Mouse (Mus musculus): ENCODE results near the gene Fblim1. TPM values are rescaled to one million over a fixed set of nuclear protein-coding genes. Genes with fewer than 3 reads are reported as not detected.
A peak's percentile ranks its signal among the peaks of the same experiment; 100 is the strongest.

Fblim1 gene
- total RNA-seq, 4 experiments from 2014 or later = 10.2 to 21.0 (median 17.6) TPM

DNA sequence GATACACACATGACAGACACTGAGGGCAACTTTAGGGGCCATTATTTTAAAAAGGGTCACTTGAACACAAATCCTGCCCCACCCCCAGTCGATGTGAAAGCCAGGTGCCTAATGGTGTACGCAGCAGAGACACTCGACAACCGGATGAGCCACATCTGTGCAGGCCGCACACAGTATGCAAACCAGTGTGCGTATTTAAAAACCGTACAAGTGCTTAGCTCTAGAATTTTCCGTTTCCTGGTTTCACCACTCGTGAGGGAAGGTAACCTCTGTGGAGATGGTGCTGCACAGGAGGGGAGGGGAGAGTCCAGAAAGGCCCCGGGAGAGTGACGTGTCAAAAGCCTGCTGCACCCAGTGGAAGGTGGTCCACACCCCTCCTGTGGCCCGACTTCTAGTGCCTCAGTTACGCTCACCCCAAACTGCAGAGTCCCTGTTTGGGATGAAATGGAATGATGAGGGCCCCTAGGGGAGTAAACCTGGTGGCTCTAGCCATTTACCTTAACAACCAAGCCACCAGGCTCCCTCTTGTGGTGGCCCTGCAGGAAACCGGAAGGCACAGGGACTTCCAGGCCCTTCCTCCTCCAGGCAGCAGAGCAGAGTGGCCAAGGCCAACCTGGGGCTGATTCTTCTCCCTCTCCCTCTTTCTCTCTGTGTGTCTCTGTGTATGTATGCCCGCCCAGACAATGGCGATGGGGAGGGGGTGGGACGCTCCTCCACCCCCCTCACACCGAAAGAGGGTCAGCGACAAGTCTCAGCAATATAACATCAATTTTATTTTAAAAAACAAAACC, 19.3 kb upstream of the Fblim1 start:
- no peak for DNase-seq

DNA sequence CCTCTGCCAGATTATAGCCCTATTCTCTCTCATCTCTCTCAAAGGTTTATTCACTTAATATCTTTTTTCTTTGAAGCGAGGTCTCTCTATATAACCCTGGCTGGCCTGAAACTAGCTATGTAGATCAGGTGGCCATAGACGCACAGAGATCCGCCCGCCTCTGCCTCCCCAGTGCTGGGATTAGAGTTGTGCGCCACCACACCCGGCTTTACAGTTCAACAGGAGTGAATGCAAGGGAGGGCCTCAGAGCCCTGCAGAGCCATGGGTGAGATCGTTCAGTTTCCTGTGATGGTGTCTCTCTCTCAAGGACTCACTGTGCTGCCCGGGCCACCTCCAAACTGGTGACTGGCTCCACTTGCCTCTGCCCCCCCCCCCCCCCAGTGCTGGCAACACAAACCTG, 18.2 kb upstream of the Fblim1 start:
- no peak for DNase-seq

GRCm38 (mm10) chr4:141623666-141624065, 17.8 kb upstream of the Fblim1 start, which contains the start of gene Slc25a34:
Slc25a34 (minus strand) TSS chr4:141623821.
- DNase-seq = peak; percentile 86

DNA sequence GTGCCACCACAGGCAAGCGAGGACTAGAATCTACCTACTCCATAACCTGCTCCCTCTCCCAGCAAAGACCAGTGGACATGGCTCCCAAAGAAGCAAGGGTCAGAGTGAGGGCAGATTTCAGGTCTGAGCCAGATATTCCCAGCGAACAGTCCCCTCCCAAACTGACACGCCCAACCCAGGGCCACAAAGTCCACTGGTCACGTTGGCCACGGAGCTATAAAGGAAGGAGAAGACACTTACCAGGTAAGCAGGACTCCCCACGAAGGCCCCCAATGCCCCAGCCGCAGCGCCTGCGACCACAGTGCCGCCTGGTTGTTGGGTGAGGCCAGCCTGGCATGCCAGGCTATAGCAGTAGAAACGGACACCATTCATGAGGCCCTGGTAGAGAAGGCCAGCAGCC, 17.1 kb upstream of the Fblim1 start:
- DNase-seq = no peak

DNA sequence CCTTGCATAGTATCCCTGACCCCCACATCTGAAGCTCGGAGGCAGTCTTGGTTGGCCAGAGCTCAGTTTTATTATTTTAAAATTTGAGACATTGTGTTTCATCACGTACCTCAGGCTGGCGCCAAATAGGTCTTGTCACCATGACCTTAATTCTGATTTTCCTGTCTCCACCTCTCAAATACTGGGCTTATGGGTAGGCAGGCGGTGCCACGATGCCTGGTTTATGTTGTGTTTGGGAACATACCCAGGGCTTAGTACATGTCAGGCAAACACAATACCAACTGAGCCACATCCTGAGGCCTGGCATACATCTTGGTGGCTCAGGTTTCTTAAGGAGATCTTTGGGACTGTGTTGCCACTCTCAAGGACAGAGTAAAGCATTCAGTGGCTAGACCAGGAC, 16.7 kb upstream of the Fblim1 start:
- DNase-seq = no peak

DNA sequence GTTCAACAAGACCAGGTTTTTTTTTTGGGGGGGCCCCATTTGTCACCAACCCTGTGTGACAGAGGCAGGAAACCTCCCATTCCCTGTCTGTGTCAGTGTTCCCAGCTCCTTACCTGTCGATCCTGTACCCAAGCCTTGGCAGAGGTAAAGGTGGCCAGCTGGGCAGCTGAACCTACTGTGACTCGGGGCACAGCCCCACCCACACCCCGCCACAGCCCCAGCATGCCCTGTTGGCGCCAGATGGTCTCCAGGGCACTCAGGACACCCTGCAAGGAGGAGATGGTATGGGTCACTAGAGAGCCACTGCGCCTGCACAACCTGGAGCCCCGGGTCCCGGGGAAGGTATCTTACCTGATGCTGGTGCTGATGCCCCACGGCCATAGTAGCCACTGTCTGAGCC, 16.2 kb upstream of the Fblim1 start:
- DNase-seq = no peak

- no peak for DNase-seq
Measured at GRCm38 (mm10) chr4:141621297-141621696, 15.4 kb upstream of the Fblim1 start.

DNA sequence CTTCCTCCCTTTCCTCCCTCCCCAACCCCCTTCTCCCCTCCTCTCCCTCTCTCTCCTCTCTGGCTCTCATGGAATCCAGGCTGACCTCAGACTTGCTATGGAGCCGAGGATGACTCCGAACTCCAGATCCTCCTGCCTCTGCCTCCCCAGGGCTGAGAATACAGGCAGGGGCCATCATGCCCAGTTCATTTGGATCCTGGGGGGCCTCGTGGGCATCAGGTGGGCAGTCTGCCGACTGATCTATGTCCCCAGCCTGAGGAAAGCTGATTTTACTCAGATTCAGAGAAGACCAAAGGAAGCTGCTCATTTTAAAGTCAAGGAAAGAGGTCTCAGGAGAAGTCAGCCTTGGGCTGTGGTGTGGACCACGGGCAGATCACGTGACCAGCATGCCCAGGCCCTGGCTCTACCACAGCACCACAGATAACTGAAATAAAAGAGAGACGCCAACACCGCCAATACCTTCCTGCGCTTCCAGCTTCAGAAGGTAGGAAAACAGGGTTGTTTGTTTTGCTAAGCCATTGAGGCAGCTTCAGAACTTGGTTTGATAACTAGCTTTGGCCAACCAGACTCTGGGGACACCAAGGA, 13.5 kb upstream of the Fblim1 start:
- no peak for DNase-seq

DNA sequence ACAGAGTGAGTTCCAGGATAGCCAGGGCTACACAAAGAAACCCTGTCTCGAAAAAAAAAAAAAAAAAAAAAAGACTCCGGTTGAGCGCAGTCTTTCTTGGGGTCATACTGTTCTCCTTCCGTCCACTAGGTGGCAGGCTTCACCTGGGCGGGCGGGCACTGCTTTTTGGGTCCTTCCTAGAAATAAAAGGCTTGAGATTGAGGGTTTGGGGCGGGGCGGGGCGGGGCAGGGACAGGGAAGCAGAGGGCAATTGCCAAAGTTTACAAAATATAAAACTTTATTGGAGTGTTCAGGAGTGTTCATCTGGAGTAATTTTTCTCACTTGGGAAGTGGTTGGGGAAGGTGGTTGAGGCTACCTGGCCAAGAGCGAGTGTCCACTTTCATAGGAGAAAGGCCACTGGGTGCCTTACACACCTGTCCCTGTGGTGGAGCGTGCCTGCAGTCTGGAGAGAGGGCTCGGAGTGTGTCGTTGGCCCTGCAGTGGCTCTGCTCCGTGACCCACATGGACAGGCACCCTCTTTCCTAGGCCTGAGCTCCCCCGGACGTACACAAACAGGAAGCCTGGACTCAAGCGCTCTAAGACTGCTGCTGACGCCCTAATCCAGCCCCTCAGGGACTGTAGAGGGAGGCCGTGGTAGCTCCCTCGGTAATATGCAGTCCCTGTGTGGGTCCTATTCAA, 12.8 kb upstream of the Fblim1 start, which contains the start of gene Tmem82:
Tmem82 (minus strand) TSS at position 69 of the 679 bp plus-strand sequence.
- no peak for DNase-seq

GRCm38 (mm10) chr4:141617863-141618564, 12.1 kb upstream of the Fblim1 start:
- DNase-seq = no peak

GRCm38 (mm10) chr4:141617299-141617698, 11.4 kb upstream of the Fblim1 start:
- peak; percentile 53 for DNase-seq

DNA sequence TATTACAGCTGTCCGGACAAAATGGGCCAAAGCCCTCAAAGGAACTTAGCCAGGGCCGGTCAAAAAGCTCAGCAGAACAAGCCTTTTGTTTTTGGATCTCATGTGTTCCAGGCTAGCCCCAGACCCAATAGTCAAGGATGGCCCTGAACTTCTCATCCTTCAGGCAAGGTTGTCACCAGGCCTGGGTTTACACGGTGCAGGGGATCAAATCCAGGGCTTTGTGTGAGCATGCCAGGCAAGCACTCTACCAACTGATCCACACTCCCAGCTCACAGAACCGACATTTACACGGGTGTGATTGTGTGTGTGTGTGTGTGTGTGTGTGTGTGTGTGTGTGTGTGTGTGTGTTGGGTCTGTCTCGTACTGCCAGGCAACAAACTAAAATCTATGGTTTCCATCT, 10.9 kb upstream of the Fblim1 start:
- DNase-seq = no peak

DNA sequence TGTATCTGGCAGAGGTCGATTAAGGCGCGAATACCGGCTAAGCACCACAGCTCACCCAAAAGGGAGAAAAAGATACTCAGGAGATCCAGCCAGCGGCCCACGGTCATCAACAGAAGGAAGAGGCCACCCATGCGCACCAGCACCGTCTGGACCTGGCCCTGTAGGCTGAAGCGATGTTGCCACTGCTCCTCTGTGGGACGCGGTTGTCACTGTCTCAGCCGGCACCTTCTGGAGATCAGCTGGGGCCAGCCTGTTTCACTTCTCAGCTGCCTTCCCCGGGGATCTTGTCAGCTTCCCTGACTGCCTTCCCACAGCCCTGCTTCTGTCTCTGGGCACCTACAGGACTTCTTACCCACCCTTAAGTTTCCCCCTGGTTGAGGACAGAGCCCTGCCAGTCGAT, 9.1 kb upstream of the Fblim1 start:
- no peak for DNase-seq

DNA sequence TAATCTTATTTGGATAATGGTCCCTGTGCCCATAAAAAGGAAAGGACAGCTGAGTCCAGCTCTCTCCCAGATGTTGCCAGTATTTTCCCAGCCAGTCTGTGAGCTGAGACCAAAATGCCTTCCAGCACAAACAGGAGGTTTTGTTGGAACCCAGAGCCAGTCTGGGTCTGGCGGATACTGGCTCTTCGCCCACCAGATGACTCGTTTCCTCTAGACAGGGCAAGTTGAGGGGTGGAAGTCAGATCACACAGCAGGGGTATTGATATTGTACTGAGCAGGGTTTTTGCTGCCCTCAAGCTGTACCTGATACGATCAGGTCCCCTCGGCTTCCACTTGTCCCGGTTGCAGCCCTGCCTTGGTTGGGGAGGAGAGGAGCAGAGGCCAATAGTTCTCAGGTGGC, 3.6 kb upstream of the Fblim1 start:
- no peak for DNase-seq

GRCm38 (mm10) chr4:141605421-141605820, 475 bp downstream of the Fblim1 start:
- no peak for DNase-seq

DNA sequence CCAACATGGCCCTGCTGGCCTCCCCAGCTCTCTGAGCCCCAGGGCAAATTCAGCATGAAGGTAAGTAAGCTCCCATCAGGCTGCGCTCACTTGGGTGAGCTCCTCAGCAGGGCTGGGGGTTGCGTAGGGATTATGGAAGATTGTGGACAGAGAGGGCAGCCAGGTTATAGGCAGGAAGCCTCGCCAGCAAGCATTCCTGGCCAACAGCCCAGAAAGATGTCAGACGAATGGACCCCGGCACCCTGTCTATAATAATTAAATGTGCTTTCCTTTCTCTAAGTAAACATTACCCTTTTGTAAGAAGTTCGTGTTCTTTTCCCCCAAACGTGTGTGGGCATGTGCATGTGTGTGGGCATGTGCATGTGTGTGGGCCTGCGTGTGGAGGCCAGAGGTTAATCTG, 1.4 kb downstream of the Fblim1 start:
- DNase-seq = no peak

DNA sequence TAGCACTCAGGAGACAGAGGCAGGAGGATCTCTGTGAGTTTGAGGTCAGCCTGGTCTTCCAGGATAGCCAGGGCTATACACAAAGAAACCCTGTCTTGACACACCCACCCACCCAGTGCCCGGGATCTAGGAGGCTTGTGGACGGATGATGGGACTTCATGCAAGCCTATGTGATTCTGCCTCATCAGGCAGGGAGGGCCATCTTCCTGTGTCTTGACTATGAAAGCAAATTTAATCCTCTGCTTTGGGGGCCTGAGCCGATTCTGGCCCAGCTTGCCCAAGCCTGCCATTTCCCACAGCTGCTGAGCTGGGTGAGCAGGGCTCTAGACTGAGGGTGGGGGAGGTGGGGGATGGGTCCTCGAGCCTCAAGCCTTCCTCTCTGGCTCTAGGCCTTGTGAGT, 2.0 kb downstream of the Fblim1 start:
- DNase-seq = no peak

DNA sequence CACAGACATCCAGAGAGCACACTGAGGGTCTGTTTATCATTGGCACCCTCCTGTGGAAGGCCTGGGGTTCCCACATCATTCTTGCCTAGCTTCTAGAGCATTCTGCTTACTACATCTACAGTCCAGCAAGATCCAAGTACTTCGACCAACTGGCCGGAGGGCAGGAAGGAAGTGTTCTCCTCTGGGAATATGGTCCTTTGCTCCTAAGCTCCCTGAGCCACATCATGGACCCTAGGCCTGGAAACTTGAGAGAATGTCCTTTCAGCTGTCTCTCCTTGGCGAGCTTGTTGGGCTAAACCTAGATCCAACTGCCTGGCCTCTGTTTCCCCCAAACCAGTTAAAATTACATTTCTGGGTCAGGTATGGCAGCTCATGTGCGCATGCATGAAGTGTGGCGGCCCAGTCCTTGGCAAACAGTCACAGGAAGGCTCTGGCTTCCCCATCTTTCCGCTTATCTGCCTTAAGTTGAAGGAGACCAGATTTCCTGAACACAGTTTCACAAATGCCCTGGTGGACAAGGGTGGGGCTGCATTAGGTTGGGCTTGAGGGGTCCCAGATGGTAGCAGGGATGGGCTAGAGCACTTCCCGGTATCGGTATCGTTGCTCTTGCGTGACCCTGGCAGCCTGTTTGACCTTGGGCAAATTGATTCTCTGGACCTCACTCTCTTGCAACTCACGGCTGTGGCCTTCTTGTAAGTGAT, 3.2 kb downstream of the Fblim1 start:
- no peak for DNase-seq

- DNase-seq = no peak
Measured at GRCm38 (mm10) chr4:141601148-141601862, 4.6 kb downstream of the Fblim1 start.

- no peak for DNase-seq
Measured at GRCm38 (mm10) chr4:141600364-141600763, 5.5 kb downstream of the Fblim1 start.

All from adrenal gland, adult 8-10 months (tissue).